Mouse (Mus musculus): ENCODE results near the gene Pih1d2.

DNA sequence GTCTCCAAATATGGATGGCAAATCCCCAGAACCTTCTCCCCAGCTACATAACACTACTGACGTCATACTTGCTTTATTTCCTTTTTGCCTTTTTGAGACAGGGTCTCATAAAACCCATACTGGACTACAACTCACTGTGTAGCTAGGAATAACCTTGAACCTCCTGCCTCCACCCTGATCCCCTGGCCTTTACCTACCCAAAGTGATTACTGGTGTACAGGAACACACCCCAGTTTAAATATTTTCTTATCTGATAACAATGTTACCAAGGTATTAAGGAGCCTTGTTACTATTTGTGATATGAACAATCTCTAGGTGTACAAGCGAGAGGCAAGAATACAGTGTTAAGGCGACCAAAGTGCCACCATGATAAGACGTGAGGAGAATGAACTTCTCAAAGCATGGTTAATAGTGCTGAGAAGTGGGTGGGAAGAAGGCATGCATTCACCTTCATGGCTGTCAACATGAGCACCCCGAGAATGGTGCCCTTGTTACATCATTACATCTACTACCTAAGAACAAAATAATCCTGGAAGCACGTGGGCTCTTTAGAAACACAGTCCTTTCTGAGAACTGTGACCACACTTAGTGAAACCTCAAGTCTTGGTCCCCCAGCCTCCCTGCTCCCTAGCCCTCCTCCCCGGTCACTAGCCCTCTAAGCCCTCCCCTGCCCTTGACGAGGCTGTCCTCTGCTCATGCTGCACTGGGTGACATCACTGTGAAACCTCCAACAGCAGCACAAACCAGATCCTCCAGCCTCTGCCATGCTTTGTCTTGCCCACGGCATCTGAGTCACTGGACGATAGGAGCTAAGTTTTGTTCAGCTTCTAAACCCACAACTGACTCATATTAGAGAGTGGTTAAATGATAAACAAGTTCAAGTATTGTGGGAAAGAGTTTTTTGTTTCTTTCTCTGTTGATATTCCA is 47.3 kb upstream of the Pih1d2 start:
- TF ChIP-seq CTCF (IDR thresholded peaks at IDR 0.05) (no peak), EP300 (IDR thresholded peaks at IDR 0.05; ENCODE audit: insufficient read depth, low read depth, low read length) (no peak)
